Mouse (Mus musculus): ENCODE measurements at regions not wholly inside any gene's neighbourhood (a gene's known extent, or its start where the extent isn't known, plus 50 kb on each side); places are given as distances from the start of the nearest gene placed in this dataset.

- no peak overlapping the region for H3K9ac ChIP-seq (replicated peaks; ENCODE audit: low read depth, low read length)
- H3K9me3 ChIP-seq (ENCODE audit: control insufficient read depth, low read length) = no peaks in the 10 kb centered on the region
- H3K4me1 ChIP-seq (ENCODE audit: control insufficient read depth, insufficient read depth, low read length) = no peaks in the 10 kb centered on the region
- H3K36me3 ChIP-seq (ENCODE audit: control insufficient read depth, insufficient read depth, low read length) = no peaks in the 10 kb centered on the region
- H3K4me2 ChIP-seq (ENCODE audit: low read depth, low read length) = no peak overlapping the region
- 97% methylated on average over 4 of the region's 4 CpGs for WGBS
- H3K4me3 ChIP-seq (ENCODE audit: low read depth, low read length) = no peak overlapping the region
- no peak for ATAC-seq (ENCODE audit: low read depth)
- H3K27me3 ChIP-seq (ENCODE audit: control insufficient read depth, insufficient read depth, low read length) = no peaks in the 10 kb centered on the region
- no peak overlapping the region for H3K27ac ChIP-seq (ENCODE audit: low read depth, low read length)
Measured at GRCm38 (mm10) chr2:9267675-9268074, 613.4 kb upstream of the 4930412O13Rik start.

GRCm38 (mm10) chr2:9283441-9283840 is 597.6 kb upstream of the 4930412O13Rik start:
- no peaks in the 10 kb centered on the region for H3K27me3 ChIP-seq (ENCODE audit: control insufficient read depth, insufficient read depth, low read length)
- ATAC-seq (ENCODE audit: low read depth) = no peak
- 93% methylated on average over 2 of the region's 2 CpGs for WGBS
- H3K4me1 ChIP-seq (ENCODE audit: control insufficient read depth, insufficient read depth, low read length) = no peaks in the 10 kb centered on the region
- no peak overlapping the region for H3K27ac ChIP-seq (ENCODE audit: low read depth, low read length)
- H3K4me3 ChIP-seq (ENCODE audit: low read depth, low read length) = no peak overlapping the region
- H3K9ac ChIP-seq (replicated peaks; ENCODE audit: low read depth, low read length) = no peak overlapping the region
- no peaks in the 10 kb centered on the region for H3K36me3 ChIP-seq (ENCODE audit: control insufficient read depth, insufficient read depth, low read length)
- no peaks in the 10 kb centered on the region for H3K9me3 ChIP-seq (ENCODE audit: control insufficient read depth, low read length)
- H3K4me2 ChIP-seq (ENCODE audit: low read depth, low read length) = no peak overlapping the region

DNA sequence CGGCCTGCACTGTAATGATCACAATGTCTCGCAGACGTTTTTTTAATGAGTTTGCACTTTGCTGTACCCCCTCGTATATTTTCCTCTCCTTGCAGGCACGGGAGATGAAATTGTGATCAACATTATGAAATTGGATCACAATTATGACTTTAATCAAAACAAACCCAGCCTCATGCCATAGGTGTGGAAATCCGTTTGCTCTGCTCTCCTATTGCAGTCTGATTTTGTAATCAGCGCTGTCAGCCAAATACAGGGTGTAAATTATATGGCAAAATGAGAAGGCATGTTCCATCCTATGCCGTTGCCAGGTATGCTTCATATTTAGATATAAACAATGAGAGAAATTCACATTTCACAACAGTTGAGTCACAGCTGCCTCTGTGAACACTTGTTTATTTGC is 595.3 kb upstream of the 4930412O13Rik start:
- Histone ChIP-seq H3K4me2 (ENCODE audit: low read depth, low read length) (no peak overlapping the region), H3K36me3 (ENCODE audit: control insufficient read depth, insufficient read depth, low read length) (no peaks in the 10 kb centered on the region), H3K27ac (ENCODE audit: low read depth, low read length) (no peak overlapping the region), H3K27me3 (ENCODE audit: control insufficient read depth, insufficient read depth, low read length) (no peaks in the 10 kb centered on the region), H3K9ac (replicated peaks; ENCODE audit: low read depth, low read length) (no peak overlapping the region), H3K9me3 (ENCODE audit: control insufficient read depth, low read length) (no peaks in the 10 kb centered on the region), H3K4me1 (ENCODE audit: control insufficient read depth, insufficient read depth, low read length) (no peaks in the 10 kb centered on the region), H3K4me3 (ENCODE audit: low read depth, low read length) (no peak overlapping the region)
- WGBS = 85% methylated on average over 8 of the region's 8 CpGs
- no peak for ATAC-seq (ENCODE audit: low read depth)

- Histone ChIP-seq H3K4me3 (ENCODE audit: low read depth, low read length) (no peak overlapping the region), H3K36me3 (ENCODE audit: control insufficient read depth, insufficient read depth, low read length) (no peaks in the 10 kb centered on the region), H3K27ac (ENCODE audit: low read depth, low read length) (no peak overlapping the region), H3K27me3 (ENCODE audit: control insufficient read depth, insufficient read depth, low read length) (no peaks in the 10 kb centered on the region), H3K9me3 (ENCODE audit: control insufficient read depth, low read length) (no peaks in the 10 kb centered on the region), H3K9ac (replicated peaks; ENCODE audit: low read depth, low read length) (no peak overlapping the region), H3K4me2 (ENCODE audit: low read depth, low read length) (no peak overlapping the region), H3K4me1 (ENCODE audit: control insufficient read depth, insufficient read depth, low read length) (no peaks in the 10 kb centered on the region)
- 92% methylated on average over 1 of the region's 1 CpGs for WGBS
- no peak for ATAC-seq (ENCODE audit: low read depth)
Measured at GRCm38 (mm10) chr2:9287077-9287476, 594.0 kb upstream of the 4930412O13Rik start.

DNA sequence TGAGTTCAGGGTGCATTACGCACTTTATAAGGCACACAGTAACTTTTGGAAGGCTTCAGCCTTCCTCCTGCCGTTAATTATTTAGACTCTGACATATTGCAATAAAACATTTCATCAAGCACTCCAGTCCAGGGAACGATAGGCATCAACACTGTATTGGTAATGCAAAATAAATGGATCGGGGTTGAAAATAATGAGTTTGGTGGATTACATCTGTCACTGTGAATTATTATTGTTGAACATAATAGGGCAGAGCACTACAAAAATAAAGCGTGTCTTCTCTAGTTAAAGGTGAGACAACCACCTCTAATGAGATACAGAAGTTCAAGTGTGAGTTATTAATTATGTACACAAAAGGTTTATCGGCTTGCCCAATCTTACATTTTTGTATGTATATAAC is 593.4 kb upstream of the 4930412O13Rik start:
- Histone ChIP-seq H3K4me3 (ENCODE audit: low read depth, low read length) (no peak overlapping the region), H3K9ac (replicated peaks; ENCODE audit: low read depth, low read length) (no peak overlapping the region), H3K4me1 (ENCODE audit: control insufficient read depth, insufficient read depth, low read length) (no peaks in the 10 kb centered on the region), H3K27me3 (ENCODE audit: control insufficient read depth, insufficient read depth, low read length) (no peaks in the 10 kb centered on the region), H3K4me2 (ENCODE audit: low read depth, low read length) (no peak overlapping the region), H3K36me3 (ENCODE audit: control insufficient read depth, insufficient read depth, low read length) (no peaks in the 10 kb centered on the region), H3K27ac (ENCODE audit: low read depth, low read length) (no peak overlapping the region), H3K9me3 (ENCODE audit: control insufficient read depth, low read length) (no peaks in the 10 kb centered on the region)
- no peak for ATAC-seq (ENCODE audit: low read depth)
- 85% methylated on average over 6 of the region's 6 CpGs for WGBS

- Histone ChIP-seq H3K36me3 (ENCODE audit: control insufficient read depth, insufficient read depth, low read length) (no peaks in the 10 kb centered on the region), H3K27me3 (ENCODE audit: control insufficient read depth, insufficient read depth, low read length) (no peaks in the 10 kb centered on the region), H3K4me3 (ENCODE audit: low read depth, low read length) (no peak overlapping the region), H3K4me1 (ENCODE audit: control insufficient read depth, insufficient read depth, low read length) (no peaks in the 10 kb centered on the region), H3K27ac (ENCODE audit: low read depth, low read length) (no peak overlapping the region), H3K9ac (replicated peaks; ENCODE audit: low read depth, low read length) (no peak overlapping the region), H3K4me2 (ENCODE audit: low read depth, low read length) (no peak overlapping the region), H3K9me3 (ENCODE audit: control insufficient read depth, low read length) (no peaks in the 10 kb centered on the region)
- ATAC-seq (ENCODE audit: low read depth) = no peak
- 43% methylated on average over 16 of the region's 16 CpGs for whole genome bisulfite sequencing
Measured at GRCm38 (mm10) chr2:9331630-9332352, 549.3 kb upstream of the 4930412O13Rik start.

- 61% methylated on average over 4 of the region's 4 CpGs for WGBS
Measured at GRCm38 (mm10) chr2:9348982-9349381, 532.1 kb upstream of the 4930412O13Rik start.

DNA sequence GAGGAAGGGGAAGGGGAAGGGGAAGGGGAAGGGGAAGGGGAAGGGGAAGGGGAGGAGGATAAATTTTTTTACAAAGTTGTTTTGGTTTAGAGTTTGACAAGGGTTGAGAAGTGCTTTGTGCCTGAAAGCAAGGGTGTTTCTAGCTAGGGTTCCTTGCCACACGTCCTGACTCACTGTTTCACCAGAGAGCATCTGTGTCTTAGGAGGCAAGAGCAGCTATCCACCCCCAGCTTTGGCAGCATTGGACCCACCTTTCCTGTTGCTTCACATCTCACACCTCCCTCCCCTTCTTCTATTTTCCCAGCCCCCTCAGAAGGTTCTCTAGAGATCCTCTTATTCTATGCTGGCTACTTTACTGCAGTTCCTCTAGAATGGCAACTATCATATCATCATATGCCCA is 531.1 kb upstream of the 4930412O13Rik start:
- Histone ChIP-seq H3K9me3 (ENCODE audit: control insufficient read depth, low read length) (no peaks in the 10 kb centered on the region), H3K9ac (replicated peaks; ENCODE audit: low read depth, low read length) (no peak overlapping the region), H3K27ac (ENCODE audit: low read depth, low read length) (no peak overlapping the region), H3K4me2 (ENCODE audit: low read depth, low read length) (no peak overlapping the region), H3K36me3 (ENCODE audit: control insufficient read depth, insufficient read depth, low read length) (no peaks in the 10 kb centered on the region), H3K27me3 (ENCODE audit: control insufficient read depth, insufficient read depth, low read length) (no peaks in the 10 kb centered on the region), H3K4me1 (ENCODE audit: control insufficient read depth, insufficient read depth, low read length) (no peaks in the 10 kb centered on the region), H3K4me3 (ENCODE audit: low read depth, low read length) (no peak overlapping the region)
- ATAC-seq (ENCODE audit: low read depth) = no peak
- 61% methylated on average over 1 of the region's 1 CpGs for WGBS

More at GRCm38 (mm10) chr2:9348982-9349381, 532.1 kb upstream of the 4930412O13Rik start:
- H3K36me3 ChIP-seq (ENCODE audit: control insufficient read depth, insufficient read depth, low read length) = no peaks in the 10 kb centered on the region
- H3K27ac ChIP-seq (ENCODE audit: low read depth, low read length) = no peak overlapping the region
- no peak overlapping the region for H3K9ac ChIP-seq (replicated peaks; ENCODE audit: low read depth, low read length)
- ATAC-seq (ENCODE audit: low read depth) = no peak
- no peaks in the 10 kb centered on the region for H3K4me1 ChIP-seq (ENCODE audit: control insufficient read depth, insufficient read depth, low read length)
- H3K9me3 ChIP-seq (ENCODE audit: control insufficient read depth, low read length) = no peaks in the 10 kb centered on the region
- no peak overlapping the region for H3K4me2 ChIP-seq (ENCODE audit: low read depth, low read length)
- H3K4me3 ChIP-seq (ENCODE audit: low read depth, low read length) = no peak overlapping the region
- H3K27me3 ChIP-seq (ENCODE audit: control insufficient read depth, insufficient read depth, low read length) = no peaks in the 10 kb centered on the region

GRCm38 (mm10) chr2:9352190-9352589 is 528.9 kb upstream of the 4930412O13Rik start:
- peak; percentile 72 for ATAC-seq (ENCODE audit: low read depth)
- no peaks in the 10 kb centered on the region for H3K27me3 ChIP-seq (ENCODE audit: control insufficient read depth, insufficient read depth, low read length)
- H3K36me3 ChIP-seq (ENCODE audit: control insufficient read depth, insufficient read depth, low read length) = no peaks in the 10 kb centered on the region
- H3K9ac ChIP-seq (replicated peaks; ENCODE audit: low read depth, low read length) = no peak overlapping the region
- H3K4me1 ChIP-seq (ENCODE audit: control insufficient read depth, insufficient read depth, low read length) = no peaks in the 10 kb centered on the region
- H3K4me3 ChIP-seq (ENCODE audit: low read depth, low read length) = no peak overlapping the region
- H3K27ac ChIP-seq (ENCODE audit: low read depth, low read length) = no peak overlapping the region
- WGBS = 30% methylated on average over 7 of the region's 7 CpGs
- no peaks in the 10 kb centered on the region for H3K9me3 ChIP-seq (ENCODE audit: control insufficient read depth, low read length)
- H3K4me2 ChIP-seq (ENCODE audit: low read depth, low read length) = no peak overlapping the region
